ENCODE assay signal across 7 mouse cellular contexts in the genomic region with DNA sequence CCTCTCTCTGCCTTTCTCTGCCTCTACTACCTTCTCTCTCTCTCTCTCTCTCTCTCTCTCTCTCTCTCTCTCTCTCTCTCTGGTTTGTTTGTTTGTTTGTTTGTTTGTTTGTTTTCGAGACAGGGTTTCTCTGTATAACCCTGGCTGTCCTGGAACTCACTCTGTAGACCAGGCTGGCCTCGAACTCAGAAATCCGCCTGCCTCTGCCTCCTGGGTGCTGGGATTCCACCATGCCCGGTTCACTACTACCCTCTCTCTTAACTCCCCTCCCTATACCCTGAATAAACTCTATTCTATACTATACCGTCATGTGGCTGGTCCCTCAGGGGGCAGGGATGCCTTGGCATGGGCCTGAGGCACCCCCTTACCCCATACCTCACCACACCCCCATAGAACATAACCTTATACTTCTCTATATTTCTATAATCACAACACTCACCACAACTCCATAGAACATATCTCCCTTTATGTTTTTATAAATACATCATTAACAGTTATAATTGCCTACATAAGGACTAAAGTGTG. TPM values are rescaled to one million over a fixed set of nuclear protein-coding genes. Genes with fewer than 3 reads are reported as not detected.
DNase-seq lines count a peak whose midpoint lies in the region; ATAC-seq lines count a peak whose summit lies in the region.
"Not testable (repeated sequence)": the region's sequence is repeated elsewhere in the genome, so short reads cannot be mapped to it uniquely, and the experiment has no call there.

No protein-coding gene starts in this region.

- not testable (repeated sequence) for H3K9me3 ChIP-seq in forebrain, embryonic 11.5 days (ENCODE audit: control insufficient read depth, low read length); heart, embryonic 13.5 days; intestine, embryonic 14.5 days (ENCODE audit: control insufficient read depth, low read length); limb, embryonic 13.5 days; lung, embryonic 16.5 days (ENCODE audit: control insufficient read depth, low read length); neural tube, embryonic 11.5 days (ENCODE audit: control insufficient read depth, low read length)

- not testable (repeated sequence) for H3K4me1 ChIP-seq in forebrain, embryonic 11.5 days (replicated peaks; ENCODE audit: control insufficient read depth, insufficient read depth, low read length); intestine, embryonic 14.5 days (replicated peaks; ENCODE audit: control insufficient read depth, insufficient read depth, low read length); lung, embryonic 16.5 days (replicated peaks; ENCODE audit: control insufficient read depth, insufficient read depth, low read length); neural tube, embryonic 11.5 days (ENCODE audit: control insufficient read depth, insufficient read depth, low read length)
- H3K4me1 ChIP-seq in heart, embryonic 13.5 days: peaks cover 15% of the 10 kb centered on the region
- H3K4me1 ChIP-seq in limb, embryonic 13.5 days: peaks cover 17% of the 10 kb centered on the region

- not testable (repeated sequence) for H3K27me3 ChIP-seq in forebrain, embryonic 11.5 days (ENCODE audit: control insufficient read depth, insufficient read depth, low read length); heart, embryonic 13.5 days (replicated peaks); intestine, embryonic 14.5 days (replicated peaks; ENCODE audit: control insufficient read depth, insufficient read depth, low read length); limb, embryonic 13.5 days; lung, embryonic 16.5 days (ENCODE audit: control insufficient read depth, insufficient read depth, low read depth, low read length); neural tube, embryonic 11.5 days (ENCODE audit: control insufficient read depth, insufficient read depth, low read length)

- peak overlapping the region; percentile 51; the same call in 1 of the 2 replicates for H3K27ac ChIP-seq in forebrain, embryonic 11.5 days (ENCODE audit: low read depth, low read length)
- peak overlapping the region; percentile 83 for H3K27ac ChIP-seq in heart, embryonic 13.5 days (replicated peaks)
- peak overlapping the region; percentile 88 for H3K27ac ChIP-seq in intestine, embryonic 14.5 days (ENCODE audit: low read depth)
- H3K27ac ChIP-seq in limb, embryonic 13.5 days: peak overlapping the region; percentile 86
- peak overlapping the region; percentile 94 for H3K27ac ChIP-seq in lung, embryonic 16.5 days (ENCODE audit: low read length)
- H3K27ac ChIP-seq in neural tube, embryonic 11.5 days (ENCODE audit: low read depth, low read length): peak overlapping the region; percentile 81; the same call in 1 of the 2 replicates

- H3K9ac ChIP-seq in forebrain, embryonic 11.5 days (ENCODE audit: low read length): peak overlapping the region; percentile 53; the same call in 1 of the 2 replicates
- peak overlapping the region; percentile 81 for H3K9ac ChIP-seq in heart, embryonic 13.5 days
- peak overlapping the region; percentile 47 for H3K9ac ChIP-seq in intestine, embryonic 14.5 days (ENCODE audit: low read length)
- H3K9ac ChIP-seq in limb, embryonic 13.5 days; neural tube, embryonic 11.5 days (ENCODE audit: low read length): not testable (repeated sequence)
- H3K9ac ChIP-seq in lung, embryonic 16.5 days (ENCODE audit: low read length): peak overlapping the region; percentile 67; the same call in 1 of the 2 replicates

- not testable (repeated sequence) for ATAC-seq in forebrain, embryonic 11.5 days (replicated peaks; ENCODE audit: low FRiP score); heart, embryonic 13.5 days (ENCODE audit: extremely low read depth, insufficient number of reproducible peaks, low FRiP score, low TSS enrichment); intestine, embryonic 14.5 days (replicated peaks; ENCODE audit: low FRiP score, low TSS enrichment, low read depth); limb, embryonic 13.5 days (ENCODE audit: low FRiP score, low read depth); lung, embryonic 16.5 days (ENCODE audit: low read depth); neural tube, embryonic 11.5 days (ENCODE audit: insufficient read depth, low FRiP score, low TSS enrichment)

- 65% methylated on average over 5 of the region's 5 CpGs for WGBS in forebrain, embryonic 11.5 days
- 73% methylated on average over 5 of the region's 5 CpGs for WGBS in heart, embryonic 13.5 days
- WGBS in intestine, embryonic 14.5 days: 66% methylated on average over 5 of the region's 5 CpGs
- WGBS in limb, embryonic 13.5 days: 62% methylated on average over 5 of the region's 5 CpGs
- 65% methylated on average over 5 of the region's 5 CpGs for WGBS in lung, embryonic 16.5 days
- WGBS in neural tube, embryonic 11.5 days: 66% methylated on average over 5 of the region's 5 CpGs

- H3K4me3 ChIP-seq in forebrain, embryonic 11.5 days (ENCODE audit: low read depth, low read length): peak overlapping the region; percentile 60
- H3K4me3 ChIP-seq in heart, embryonic 13.5 days: peak overlapping the region; percentile 71
- peak overlapping the region; percentile 64 for H3K4me3 ChIP-seq in intestine, embryonic 14.5 days (ENCODE audit: low read depth, low read length)
- H3K4me3 ChIP-seq in limb, embryonic 13.5 days: peak overlapping the region; percentile 64
- peak overlapping the region; percentile 80 for H3K4me3 ChIP-seq in lung, embryonic 16.5 days (ENCODE audit: low read length)
- peak overlapping the region; percentile 67 for H3K4me3 ChIP-seq in neural tube, embryonic 11.5 days (ENCODE audit: low read depth, low read length)

- H3K36me3 ChIP-seq in forebrain, embryonic 11.5 days (ENCODE audit: control insufficient read depth, insufficient read depth, low read length): not testable (repeated sequence)
- H3K36me3 ChIP-seq in heart, embryonic 13.5 days: peaks cover 43% of the 10 kb centered on the region
- H3K36me3 ChIP-seq in intestine, embryonic 14.5 days (ENCODE audit: control insufficient read depth, insufficient read depth, low read length): peaks cover 35% of the 10 kb centered on the region
- H3K36me3 ChIP-seq in limb, embryonic 13.5 days: peaks cover 36% of the 10 kb centered on the region
- peaks cover 22% of the 10 kb centered on the region for H3K36me3 ChIP-seq in lung, embryonic 16.5 days (ENCODE audit: control insufficient read depth, insufficient read depth, low read length)
- H3K36me3 ChIP-seq in neural tube, embryonic 11.5 days (ENCODE audit: control insufficient read depth, insufficient read depth, low read length): peaks cover 16% of the 10 kb centered on the region

- peak; percentile 55 for DNase-seq in cerebellum, adult 9-11 months
- not testable (repeated sequence) for DNase-seq in forebrain, embryonic 11.5 days (ENCODE audit: low spot score); intestine, embryonic 14.5 days (ENCODE audit: low spot score); neural tube, embryonic 11.5 days (ENCODE audit: low spot score)

- H3K4me2 ChIP-seq in forebrain, embryonic 11.5 days (ENCODE audit: low read depth, low read length, severe bottlenecking): peak overlapping the region; percentile 57; the same call in 1 of the 2 replicates
- H3K4me2 ChIP-seq in heart, embryonic 13.5 days: peak overlapping the region; percentile 70
- H3K4me2 ChIP-seq in intestine, embryonic 14.5 days (ENCODE audit: low read length): peak overlapping the region; percentile 57
- H3K4me2 ChIP-seq in limb, embryonic 13.5 days (replicated peaks): peak overlapping the region; percentile 55
- peak overlapping the region; percentile 62 for H3K4me2 ChIP-seq in lung, embryonic 16.5 days (ENCODE audit: low read depth, low read length)
- peak overlapping the region; percentile 41 for H3K4me2 ChIP-seq in neural tube, embryonic 11.5 days (ENCODE audit: low read depth)

RNA-seq across cellular contexts. Expression of a gene that starts 0.7 kb away (rescaled TPM):
- polyA plus RNA-seq in forebrain, embryonic 11.5 days (2014; fragmentation: Nextera tagmentation; extraction: Ambion mirVana): 85.1 and 94.3 TPM in 2 replicates
- polyA plus RNA-seq in heart, embryonic 13.5 days (2015; fragmentation: Nextera tagmentation; extraction: Ambion mirVana): 46.5 and 53.1 TPM in 2 replicates
- 71.8 and 75.6 TPM in 2 replicates for polyA plus RNA-seq in intestine, embryonic 14.5 days (2014; fragmentation: Nextera tagmentation; extraction: Ambion mirVana)
- 86.8 and 91.5 TPM in 2 replicates for polyA plus RNA-seq in limb, embryonic 13.5 days (2015; fragmentation: Nextera tagmentation; extraction: Ambion mirVana)
- 61.6 and 65.0 TPM in 2 replicates for polyA plus RNA-seq in lung, embryonic 16.5 days (2015; fragmentation: Nextera tagmentation; extraction: Ambion mirVana)
- polyA plus RNA-seq in neural tube, embryonic 11.5 days (2014; fragmentation: Nextera tagmentation; extraction: Ambion mirVana): 84.4 TPM in 2 replicates

RNA-seq across cellular contexts. Expression of a gene that starts 34.5 kb away (rescaled TPM):
- polyA plus RNA-seq in forebrain, embryonic 11.5 days (2014; fragmentation: Nextera tagmentation; extraction: Ambion mirVana): 66.8 and 69.9 TPM in 2 replicates
- 36.0 and 36.2 TPM in 2 replicates for polyA plus RNA-seq in heart, embryonic 13.5 days (2015; fragmentation: Nextera tagmentation; extraction: Ambion mirVana)
- polyA plus RNA-seq in intestine, embryonic 14.5 days (2014; fragmentation: Nextera tagmentation; extraction: Ambion mirVana): 49.8 and 57.5 TPM in 2 replicates
- polyA plus RNA-seq in limb, embryonic 13.5 days (2015; fragmentation: Nextera tagmentation; extraction: Ambion mirVana): 42.3 and 43.4 TPM in 2 replicates
- 23.1 and 31.7 TPM in 2 replicates for polyA plus RNA-seq in lung, embryonic 16.5 days (2015; fragmentation: Nextera tagmentation; extraction: Ambion mirVana)
- 75.7 and 79.4 TPM in 2 replicates for polyA plus RNA-seq in neural tube, embryonic 11.5 days (2014; fragmentation: Nextera tagmentation; extraction: Ambion mirVana)

RNA-seq across cellular contexts. Expression of a gene that starts 35.3 kb away (rescaled TPM):
- polyA plus RNA-seq in forebrain, embryonic 11.5 days (2014; fragmentation: Nextera tagmentation; extraction: Ambion mirVana): 35.1 and 36.1 TPM in 2 replicates
- polyA plus RNA-seq in heart, embryonic 13.5 days (2015; fragmentation: Nextera tagmentation; extraction: Ambion mirVana): 23.3 and 24.7 TPM in 2 replicates
- polyA plus RNA-seq in intestine, embryonic 14.5 days (2014; fragmentation: Nextera tagmentation; extraction: Ambion mirVana): 38.5 and 38.7 TPM in 2 replicates
- 32.3 and 33.6 TPM in 2 replicates for polyA plus RNA-seq in limb, embryonic 13.5 days (2015; fragmentation: Nextera tagmentation; extraction: Ambion mirVana)
- 34.1 and 35.1 TPM in 2 replicates for polyA plus RNA-seq in lung, embryonic 16.5 days (2015; fragmentation: Nextera tagmentation; extraction: Ambion mirVana)
- 41.2 and 41.5 TPM in 2 replicates for polyA plus RNA-seq in neural tube, embryonic 11.5 days (2014; fragmentation: Nextera tagmentation; extraction: Ambion mirVana)
